Mouse (Mus musculus) testis, adult 2 months (tissue): ENCODE data around the gene Saal1. TPM values are rescaled to one million over a fixed set of nuclear protein-coding genes. Genes with fewer than 3 reads are reported as not detected.
A peak's percentile ranks its signal among the peaks of the same experiment; 100 is the strongest.

Experiments used
- H3K27ac ChIP-seq: fragments of 200-500 bp; 2 replicates; pipeline ENCODE4 v1.5.1; 2012; ENCODE audit warnings: low read depth, low read length; ENCODE audit not compliant: control insufficient read depth, insufficient read depth
- H3K27me3 ChIP-seq: fragments of 200-500 bp; 2 replicates; pipeline ENCODE4 v1.6.1; 2012; ENCODE audit warnings: mild to moderate bottlenecking, low read length, moderate library complexity; ENCODE audit not compliant: control insufficient read depth, insufficient read depth
- H3K36me3 ChIP-seq: fragments of 200-500 bp; 2 replicates; pipeline ENCODE4 v1.6.1; 2012; ENCODE audit warnings: mild to moderate bottlenecking, low read length; ENCODE audit not compliant: control insufficient read depth, insufficient read depth
- H3K4me1 ChIP-seq: fragments of 200-500 bp; 2 replicates; pipeline ENCODE4 v1.6.1; 2012; ENCODE audit warnings: low read length; ENCODE audit not compliant: control insufficient read depth, insufficient read depth
- H3K4me3 ChIP-seq: fragments of 200-500 bp; 2 replicates; pipeline ENCODE4 v1.5.1; 2012; ENCODE audit warnings: low read depth, mild to moderate bottlenecking, low read length, moderate library complexity, mixed read lengths; ENCODE audit not compliant: control insufficient read depth
- CTCF ChIP-seq: fragments of 200-500 bp; IDR thresholded peaks from 2 replicates; pipeline ENCODE4 v1.5.1; 2012; ENCODE audit warnings: low read depth, mild to moderate bottlenecking, inconsistent platforms, low read length, moderate library complexity; ENCODE audit not compliant: control insufficient read depth, insufficient read depth, insufficient replicate concordance
- POLR2A ChIP-seq: fragments of 200-500 bp; IDR thresholded peaks from 2 replicates; pipeline ENCODE4 v1.6.1; 2012; ENCODE audit warnings: low read depth, mild to moderate bottlenecking, inconsistent platforms, low read length, moderate library complexity; ENCODE audit not compliant: control insufficient read depth
- polyA plus RNA-seq: library from polyadenylated mRNA; depleted of rRNA; stranded (reverse); fragments of >200 nt; gene quantifications from 2 replicates; pipeline ENCODE4 v1.2.3, GENCODE M21; 2012

Gene Saal1
- polyA plus RNA-seq, 1 experiment: 9.5 TPM

DNA sequence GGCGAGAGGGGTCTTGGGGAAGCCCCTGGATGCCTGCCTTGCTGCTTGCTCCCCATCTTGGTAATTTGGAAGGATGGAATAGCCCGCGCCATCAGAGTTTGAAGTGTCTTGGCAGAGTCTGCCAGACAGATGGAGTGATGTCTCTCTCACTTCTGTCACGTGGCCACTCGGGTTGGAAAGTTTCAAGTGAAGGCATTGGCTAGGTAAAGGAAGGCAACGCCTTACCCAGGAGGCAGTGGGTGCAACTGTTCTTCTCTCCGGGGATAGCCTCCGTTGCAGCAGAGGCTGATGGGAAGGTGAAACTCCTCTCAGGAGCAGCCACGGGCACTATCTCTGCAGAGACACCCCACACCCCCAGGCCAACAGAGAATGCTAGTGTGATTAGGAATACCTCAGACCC, 10.0 kb upstream of the Saal1 start:
- Histone ChIP-seq H3K27ac (no peak overlapping the region), H3K4me1 (no peaks in the 10 kb centered on the region; the same call in none of the 2 replicates), H3K27me3 (no peaks in the 10 kb centered on the region), H3K4me3 (no peak overlapping the region), H3K36me3 (no peaks in the 10 kb centered on the region)
- TF ChIP-seq POLR2A (no peak), CTCF (no peak)

DNA sequence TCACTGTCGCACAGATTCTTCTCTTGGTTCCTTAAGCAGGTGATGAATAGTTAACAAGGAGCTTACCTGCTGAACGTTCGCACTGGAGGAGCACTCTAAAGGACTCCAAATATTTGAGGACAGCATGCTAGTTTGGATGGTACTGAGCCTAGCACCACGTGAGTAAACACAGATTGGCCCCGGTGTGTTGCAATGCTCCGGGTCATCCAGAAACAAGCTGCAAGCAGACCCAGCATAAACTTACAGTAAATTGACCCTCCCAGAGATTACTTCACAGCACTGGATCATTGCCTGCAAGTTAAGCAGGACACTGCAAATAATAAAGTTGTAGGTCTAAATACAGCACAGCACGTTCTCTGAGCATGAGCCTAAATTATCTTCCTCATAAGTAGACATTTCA, 9.0 kb upstream of the Saal1 start:
- Histone ChIP-seq H3K27ac (no peak overlapping the region), H3K36me3 (no peaks in the 10 kb centered on the region)

DNA sequence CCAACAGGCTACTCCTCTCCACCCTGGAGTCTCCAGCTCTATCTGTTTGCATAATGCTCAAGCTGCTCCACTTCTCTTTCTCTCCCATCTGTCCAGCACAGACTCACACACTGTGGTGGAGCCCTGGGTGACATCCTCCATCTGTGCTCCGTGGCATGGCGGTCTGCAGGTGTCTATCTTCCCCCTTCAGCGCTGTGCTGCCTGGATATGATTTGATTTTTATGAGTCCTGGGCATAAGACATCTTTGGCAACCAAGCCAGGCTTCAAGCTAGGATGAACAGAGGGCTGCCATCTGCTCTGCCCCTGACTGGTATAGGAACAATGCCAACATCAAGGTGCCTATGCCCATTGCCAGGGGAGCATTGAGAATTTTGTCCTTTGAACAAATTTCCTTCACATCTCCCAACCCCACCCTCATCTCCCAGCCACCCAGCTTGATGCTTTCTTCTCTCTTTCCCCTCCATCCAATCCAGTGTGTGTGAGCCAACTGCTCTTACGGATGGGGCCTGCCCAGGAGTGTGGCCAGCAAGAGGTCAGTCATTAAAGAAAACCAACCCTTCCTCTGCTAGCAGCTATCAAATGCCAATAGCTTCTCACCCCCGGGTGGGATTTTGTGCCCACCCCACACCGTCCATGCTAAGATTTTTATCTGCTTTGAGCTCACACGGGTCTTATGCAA, 8.3 kb upstream of the Saal1 start:
- no peak overlapping the region for H3K4me3 ChIP-seq
- no peaks in the 10 kb centered on the region for H3K27me3 ChIP-seq
- no peaks in the 10 kb centered on the region; the same call in none of the 2 replicates for H3K4me1 ChIP-seq
- H3K27ac ChIP-seq: no peak overlapping the region
- H3K36me3 ChIP-seq: no peaks in the 10 kb centered on the region
- no peak for TF ChIP-seq POLR2A
- no peak for TF ChIP-seq CTCF

More for the DNA sequence above, 9.0 kb upstream of the Saal1 start:
- Histone ChIP-seq H3K4me1 (no peaks in the 10 kb centered on the region; the same call in none of the 2 replicates), H3K27me3 (no peaks in the 10 kb centered on the region), H3K4me3 (no peak overlapping the region)
- TF ChIP-seq POLR2A (no peak), CTCF (no peak)

DNA sequence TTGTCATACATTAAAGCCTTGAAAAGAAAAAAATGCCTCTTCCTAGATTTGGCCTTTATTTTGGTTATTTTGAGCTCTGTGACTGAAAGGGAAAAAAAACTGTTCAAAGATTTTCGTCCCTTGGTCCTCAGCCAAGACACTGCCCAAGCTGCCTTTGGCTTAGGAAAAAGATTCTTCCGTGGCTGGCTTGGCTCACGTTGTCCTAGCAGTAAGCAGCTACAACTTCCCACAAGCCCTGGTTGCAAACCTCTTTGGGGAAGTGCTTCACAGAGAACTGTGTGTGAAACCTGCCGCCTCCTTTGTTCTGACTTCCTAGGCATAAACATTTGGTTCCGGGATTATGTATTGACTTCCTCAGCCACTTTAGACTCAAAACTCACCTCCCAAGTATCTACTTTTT, 6.4 kb upstream of the Saal1 start:
- no peak overlapping the region for H3K27ac ChIP-seq
- no peak overlapping the region for H3K4me3 ChIP-seq
- no peaks in the 10 kb centered on the region for H3K27me3 ChIP-seq
- TF ChIP-seq CTCF (no peak), POLR2A (no peak)
- no peaks in the 10 kb centered on the region; the same call in none of the 2 replicates for H3K4me1 ChIP-seq
- no peaks in the 10 kb centered on the region for H3K36me3 ChIP-seq

DNA sequence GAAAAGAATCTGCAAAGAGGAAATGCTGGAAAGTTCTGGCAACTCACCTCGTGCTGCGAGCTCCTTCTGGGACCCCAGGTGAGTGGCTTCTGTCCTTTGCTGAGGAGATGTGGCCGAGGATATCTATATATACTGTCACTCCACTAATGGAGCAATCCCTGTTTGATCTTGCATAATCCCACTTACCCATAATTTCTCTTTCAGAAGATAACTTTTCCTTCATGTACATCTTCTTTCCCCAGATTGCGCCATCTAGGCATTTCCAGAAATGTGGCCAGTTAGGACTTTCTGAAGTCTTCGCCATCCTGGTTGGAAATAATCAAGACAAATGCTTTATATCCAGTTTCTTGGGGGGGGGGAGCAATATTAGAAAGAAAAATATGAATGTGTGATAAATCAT, 5.1 kb upstream of the Saal1 start, which contains the start of gene Saa3:
Saa3 (minus strand) TSS at position 101 of the 400 bp plus-strand sequence.
- Histone ChIP-seq H3K27ac (no peak within 1 kb of the TSS), H3K4me3 (no peak within 1 kb of the TSS), H3K27me3 (no peaks in the 10 kb centered on the region), H3K36me3 (no peaks in the 10 kb centered on the region), H3K4me1 (no peaks in the 10 kb centered on the region; the same call in none of the 2 replicates)
- TF ChIP-seq POLR2A: no peak
- TF ChIP-seq CTCF: no peak

DNA sequence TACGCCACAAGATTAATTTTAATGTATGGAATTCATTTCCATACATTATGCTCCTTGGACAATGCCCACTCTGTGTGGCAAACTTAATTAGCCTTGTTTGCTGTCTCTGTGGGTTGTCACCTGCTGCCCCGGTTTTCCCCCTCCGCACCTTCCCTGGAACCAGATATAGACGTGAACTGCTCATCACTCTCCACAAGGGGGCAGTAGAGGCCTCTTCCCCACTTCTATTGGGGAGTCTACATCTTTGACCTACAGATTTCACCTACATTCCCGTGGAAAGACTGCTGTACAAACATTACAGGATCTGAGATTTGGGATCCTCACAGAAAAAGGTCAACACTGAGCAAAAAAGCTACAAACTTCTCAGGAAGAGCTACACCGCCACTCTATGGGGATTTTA, 4.0 kb upstream of the Saal1 start:
- no peak overlapping the region for H3K27ac ChIP-seq
- H3K27me3 ChIP-seq: no peaks in the 10 kb centered on the region
- no peaks in the 10 kb centered on the region for H3K36me3 ChIP-seq
- no peaks in the 10 kb centered on the region; the same call in 1 of the 2 replicates for H3K4me1 ChIP-seq
- H3K4me3 ChIP-seq: no peak overlapping the region
- TF ChIP-seq POLR2A: no peak
- peak; percentile 72; the same call in 1 of the 2 replicates for TF ChIP-seq CTCF

DNA sequence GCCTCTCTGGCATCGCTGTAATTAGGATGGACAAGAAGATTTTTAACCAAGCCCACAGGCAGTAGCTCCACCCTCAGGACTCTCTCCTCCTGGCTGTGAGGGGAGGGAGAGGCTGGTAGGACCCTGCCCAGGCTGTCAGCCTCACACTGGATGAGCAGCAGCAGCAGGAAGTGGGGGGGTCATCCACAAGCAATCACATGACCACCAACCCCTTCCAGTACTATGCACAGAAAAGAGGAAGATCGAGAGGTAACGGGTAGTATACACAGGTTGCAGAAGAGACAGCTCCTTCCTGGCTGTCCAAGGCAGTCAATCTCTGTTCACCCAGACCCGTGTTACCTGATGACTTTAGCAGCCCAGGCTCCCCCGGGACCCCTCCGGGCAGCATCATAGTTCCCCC, 1.8 kb upstream of the Saal1 start:
- no peak overlapping the region for H3K4me3 ChIP-seq
- H3K27ac ChIP-seq: no peak overlapping the region
- TF ChIP-seq POLR2A (no peak), CTCF (no peak)
- no peaks in the 10 kb centered on the region; the same call in 1 of the 2 replicates for H3K4me1 ChIP-seq
- no peaks in the 10 kb centered on the region; the same call in none of the 2 replicates for H3K36me3 ChIP-seq
- H3K27me3 ChIP-seq: no peaks in the 10 kb centered on the region
